Mouse (Mus musculus) mesoderm, embryonic 11.5 days (tissue): ENCODE measurements at regions not wholly inside any gene's neighbourhood (a gene's known extent, or its start where the extent isn't known, plus 50 kb on each side); places are given as distances from the start of the nearest gene placed in this dataset.
"Not testable (repeated sequence)": the region's sequence is repeated elsewhere in the genome, so short reads cannot be mapped to it uniquely, and the experiment has no call there.

Source experiments
- DNase-seq: peaks from one replicate; pipeline ENCODE4 v3.0.0-alpha.2; 2012; ENCODE audit warnings: low read depth, low spot score

- no peak for DNase-seq
These were observed 93.7 kb downstream of the Cd24a start for GRCm38 (mm10) chr10:43671785-43672184.

GRCm38 (mm10) chr10:43672490-43672889 is 94.4 kb downstream of the Cd24a start:
- no peak for DNase-seq

GRCm38 (mm10) chr10:43674749-43675148 is 96.7 kb downstream of the Cd24a start:
- no peak for DNase-seq

- DNase-seq = not testable (repeated sequence)
These were observed 97.4 kb downstream of the Cd24a start for GRCm38 (mm10) chr10:43675495-43675894.

GRCm38 (mm10) chr10:43676289-43676688 is 98.2 kb downstream of the Cd24a start:
- DNase-seq = no peak

GRCm38 (mm10) chr10:43684247-43685033 is 106.4 kb downstream of the Cd24a start:
- DNase-seq = no peak

- peak; percentile 19 for DNase-seq
These were observed 111.3 kb downstream of the Cd24a start for GRCm38 (mm10) chr10:43689161-43689913.

GRCm38 (mm10) chr10:43689914-43690316 is 111.8 kb downstream of the Cd24a start:
- no peak for DNase-seq

GRCm38 (mm10) chr10:43693974-43694373 is 115.9 kb downstream of the Cd24a start:
- DNase-seq = no peak

- no peak for DNase-seq
These were observed 116.4 kb downstream of the Cd24a start for GRCm38 (mm10) chr10:43694508-43694907.

GRCm38 (mm10) chr10:43695470-43695869 is 117.4 kb downstream of the Cd24a start:
- DNase-seq = no peak

GRCm38 (mm10) chr10:43697917-43698316 is 119.8 kb downstream of the Cd24a start:
- no peak for DNase-seq

- DNase-seq = no peak
These were observed 122.5 kb downstream of the Cd24a start for GRCm38 (mm10) chr10:43700371-43701289.

- DNase-seq = no peak
These were observed 124.8 kb downstream of the Cd24a start for GRCm38 (mm10) chr10:43702895-43703294.

- no peak for DNase-seq
These were observed 128.2 kb downstream of the Cd24a start for GRCm38 (mm10) chr10:43706001-43706988.

- no peak for DNase-seq
These were observed 128.9 kb downstream of the Cd24a start for GRCm38 (mm10) chr10:43707011-43707410.

- no peak for DNase-seq
These were observed 129.8 kb downstream of the Cd24a start for GRCm38 (mm10) chr10:43707821-43708373.

GRCm38 (mm10) chr10:43709278-43710033 is 131.4 kb downstream of the Cd24a start:
- no peak for DNase-seq

- DNase-seq = no peak
These were observed 132.3 kb downstream of the Cd24a start for GRCm38 (mm10) chr10:43710186-43710885.
